Mouse (Mus musculus): Measurements from ENCODE around the gene Ppm1j. TPM values are rescaled to one million over a fixed set of nuclear protein-coding genes. Genes with fewer than 3 reads are reported as not detected.
A peak's percentile ranks its signal among the peaks of the same experiment; 100 is the strongest.

Gene Ppm1j
- total and polyA plus RNA-seq, 3 experiments: 0.54 to 2.7 TPM; not detected in 1

DNA sequence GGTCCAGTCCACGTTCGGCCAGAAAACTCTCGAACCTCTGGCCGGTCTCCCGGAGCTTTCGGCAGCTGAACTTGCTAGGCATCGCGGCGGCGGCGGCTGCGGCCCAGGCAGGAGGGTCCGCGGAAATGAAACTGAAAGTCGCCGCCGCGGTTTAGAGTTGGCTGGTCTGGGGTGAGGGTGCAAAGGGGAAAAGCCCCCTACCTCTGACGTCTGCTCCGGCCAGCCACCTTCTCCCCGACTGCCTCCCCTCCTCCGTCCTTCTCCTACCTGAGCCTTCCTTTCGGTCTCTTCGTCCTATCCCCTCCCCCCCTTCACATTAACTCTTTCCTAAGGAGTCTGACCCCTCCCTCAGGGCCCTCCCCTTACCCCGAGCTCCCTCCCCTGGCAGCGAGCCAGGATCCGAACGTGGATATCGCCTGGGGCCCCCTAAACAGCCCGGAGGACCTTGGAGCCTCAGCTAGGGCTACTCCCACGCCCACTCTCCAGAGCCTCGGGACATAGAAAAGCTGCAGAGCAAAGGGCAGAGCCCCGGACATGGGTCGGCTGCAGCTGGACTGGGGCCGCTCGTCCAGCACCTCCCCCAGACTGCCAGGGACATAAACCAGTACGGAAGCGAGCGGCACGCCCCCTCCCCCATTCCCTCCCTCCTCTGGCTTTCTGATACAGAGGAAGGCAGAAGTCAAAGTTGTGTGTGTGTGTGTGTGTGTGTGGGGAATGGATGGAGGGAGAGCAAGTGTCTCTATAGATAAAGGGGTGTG lies 37.3 kb downstream of the Ppm1j start, which contains the start of gene Mov10 (continued):
- no peak for TF ChIP-seq CHD2 (IDR thresholded peaks at IDR 0.05; ENCODE audit: low read length)
- 0 out of 2 replicates have a peak, but pooled peaks have one; percentile 37 for TF ChIP-seq RCOR1 (IDR thresholded peaks at IDR 0.05; ENCODE audit: low read depth, low read length)
- TF ChIP-seq E2F4 (IDR thresholded peaks at IDR 0.05; ENCODE audit: borderline replicate concordance, low read depth, low read length): no peak
- peak; percentile 37 for TF ChIP-seq NELFE (IDR thresholded peaks at IDR 0.05; ENCODE audit: low read depth, low read length)

DNA sequence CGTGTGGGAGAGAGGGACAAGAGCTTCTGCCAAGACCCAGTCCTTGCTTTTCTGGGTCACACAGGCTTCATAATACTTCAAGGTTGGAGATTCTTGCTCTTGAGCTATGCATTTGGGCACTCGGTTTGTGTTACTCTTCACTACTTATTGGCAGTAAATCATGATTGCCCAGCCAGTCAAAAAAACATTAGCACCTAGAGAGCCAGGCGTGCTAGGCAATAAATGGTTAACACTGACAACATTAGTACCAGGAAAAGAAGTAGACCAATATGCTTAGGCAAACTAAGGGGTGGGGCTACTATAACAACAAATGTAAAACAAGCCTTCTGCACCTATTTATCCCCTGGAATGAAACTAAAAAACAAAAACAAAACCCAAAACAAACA lies 37.9 kb downstream of the Ppm1j start:
- DNase-seq (ENCODE audit: low read depth, low spot score): no peak
- Histone ChIP-seq H3K9me3 (replicated peaks; ENCODE audit: insufficient read depth, low read length) (no peaks in the 10 kb centered on the region), H3K4me1 (ENCODE audit: control insufficient read depth in 1 of 2, insufficient read depth in 2 of 2, low read length in 2 of 2) (peaks cover 0 to 8% of the 10 kb centered on the region in 2 experiments; a peak in 3 of 4 replicates), H3K27ac (ENCODE audit: control insufficient read depth, low read depth, low read length) (peak overlapping the region; percentile 80), H3K79me2 (ENCODE audit: control insufficient read depth, insufficient read depth, low read length, poor library complexity) (peaks cover 4% of the 10 kb centered on the region; the same call in 1 of the 2 replicates), H3K36me3 (ENCODE audit: control insufficient read depth in 1 of 2, insufficient read depth in 2 of 2, low read length in 2 of 2) (peaks cover 0 to 12% of the 10 kb centered on the region in 2 experiments; a peak in 2 of 4 replicates), H3K9ac (ENCODE audit: control insufficient read depth, low read depth, low read length, poor library complexity, severe bottlenecking) (peak overlapping the region; percentile 79), H3K4me3 (ENCODE audit: control insufficient read depth in 1 of 2, insufficient read depth in 1 of 2, low read depth in 2 of 2, low read length in 2 of 2) (peak overlapping the region; percentile 82 to 95), H3K27me3 (ENCODE audit: control insufficient read depth in 1 of 2, insufficient read depth in 2 of 2, low read length in 2 of 2) (no peaks in the 10 kb centered on the region)
- no peak for TF ChIP-seq MXI1 (IDR thresholded peaks at IDR 0.05; ENCODE audit: low read depth, low read length)
- TF ChIP-seq RCOR1 (IDR thresholded peaks at IDR 0.05; ENCODE audit: low read depth, low read length): peak; percentile 1; the same call in 1 of the 2 replicates

GRCm38 (mm10) chr3:104820426-104820825 lies 39.6 kb downstream of the Ppm1j start:
- TF ChIP-seq MAX (IDR thresholded peaks at IDR 0.05; ENCODE audit: low read length) (no peak), ZKSCAN1 (IDR thresholded peaks at IDR 0.05; ENCODE audit: low read depth, low read length) (no peak), EP300 (IDR thresholded peaks at IDR 0.05; ENCODE audit: low read depth in 1 of 2, low read length in 2 of 2) (no peak), MAFK (IDR thresholded peaks at IDR 0.05; ENCODE audit: borderline replicate concordance, low read depth, low read length) (no peak), RCOR1 (IDR thresholded peaks at IDR 0.05; ENCODE audit: low read depth, low read length) (no peak), BHLHE40 (IDR thresholded peaks at IDR 0.05; ENCODE audit: borderline replicate concordance, low read depth, low read length) (no peak)
- H3K4me1 ChIP-seq (ENCODE audit: control insufficient read depth in 1 of 2, insufficient read depth in 2 of 2, low read length in 2 of 2): peaks cover 0 to 8% of the 10 kb centered on the region in 2 experiments; a peak in 3 of 4 replicates

DNA sequence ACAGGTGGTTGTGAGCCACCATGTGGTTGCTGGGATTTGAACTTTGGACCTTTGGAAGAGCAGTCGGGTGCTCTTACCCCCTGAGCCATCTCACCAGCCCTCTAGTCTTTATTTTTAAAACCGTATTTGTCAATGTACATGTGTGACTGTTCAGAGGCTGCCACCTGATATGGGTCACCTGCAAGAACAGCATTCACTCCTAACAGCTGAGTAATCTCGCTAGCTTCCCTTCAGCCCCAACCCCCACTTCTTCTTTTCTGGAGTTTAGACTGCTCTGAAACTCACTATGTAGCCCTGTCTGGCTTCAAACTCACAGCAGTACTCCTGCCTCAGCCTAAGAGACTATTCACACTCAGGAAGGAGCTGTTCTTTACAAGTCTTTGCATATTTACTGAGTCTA lies 41.6 kb downstream of the Ppm1j start:
- Histone ChIP-seq H3K27me3 (ENCODE audit: control insufficient read depth in 1 of 2, insufficient read depth in 2 of 2, low read length in 2 of 2) (no peaks in the 10 kb centered on the region), H3K9me3 (replicated peaks; ENCODE audit: insufficient read depth, low read length) (no peaks in the 10 kb centered on the region), H3K27ac (ENCODE audit: control insufficient read depth, low read depth, low read length) (no peak overlapping the region), H3K4me1 (ENCODE audit: control insufficient read depth in 1 of 2, insufficient read depth in 2 of 2, low read length in 2 of 2) (no peaks in the 10 kb centered on the region; a peak in 1 of 4 replicates), H3K9ac (ENCODE audit: control insufficient read depth, low read depth, low read length, poor library complexity, severe bottlenecking) (no peak overlapping the region), H3K36me3 (ENCODE audit: control insufficient read depth in 1 of 2, insufficient read depth in 2 of 2, low read length in 2 of 2) (peaks cover 1 to 18% of the 10 kb centered on the region in 2 experiments), H3K79me2 (ENCODE audit: control insufficient read depth, insufficient read depth, low read length, poor library complexity) (peaks cover 4% of the 10 kb centered on the region; the same call in 1 of the 2 replicates), H3K4me3 (ENCODE audit: control insufficient read depth in 1 of 2, insufficient read depth in 1 of 2, low read depth in 2 of 2, low read length in 2 of 2) (no peak overlapping the region)
- TF ChIP-seq ETS1 (IDR thresholded peaks at IDR 0.05; ENCODE audit: low read depth, low read length) (peak; percentile 69), JUND (IDR thresholded peaks at IDR 0.05; ENCODE audit: low read depth, low read length) (no peak), NRF1 (IDR thresholded peaks at IDR 0.05; ENCODE audit: insufficient read depth, low read depth, low read length, poor library complexity, severe bottlenecking) (no peak)
- DNase-seq (ENCODE audit: low read depth, low spot score): peak; percentile 40

More at GRCm38 (mm10) chr3:104820426-104820825, 39.6 kb downstream of the Ppm1j start:
- Histone ChIP-seq H3K27me3 (ENCODE audit: control insufficient read depth in 1 of 2, insufficient read depth in 2 of 2, low read length in 2 of 2) (no peaks in the 10 kb centered on the region), H3K4me3 (ENCODE audit: control insufficient read depth in 1 of 2, insufficient read depth in 1 of 2, low read depth in 2 of 2, low read length in 2 of 2) (no peak overlapping the region), H3K9ac (ENCODE audit: control insufficient read depth, low read depth, low read length, poor library complexity, severe bottlenecking) (no peak overlapping the region), H3K27ac (ENCODE audit: control insufficient read depth, low read depth, low read length) (no peak overlapping the region), H3K36me3 (ENCODE audit: control insufficient read depth in 1 of 2, insufficient read depth in 2 of 2, low read length in 2 of 2) (peaks cover 0 to 12% of the 10 kb centered on the region in 2 experiments; a peak in 3 of 4 replicates), H3K9me3 (replicated peaks; ENCODE audit: insufficient read depth, low read length) (no peaks in the 10 kb centered on the region), H3K79me2 (ENCODE audit: control insufficient read depth, insufficient read depth, low read length, poor library complexity) (peaks cover 4% of the 10 kb centered on the region; the same call in 1 of the 2 replicates)
- no peak for DNase-seq (ENCODE audit: low read depth, low spot score)

All from MEL (cell line).